Mouse (Mus musculus) MEL (cell line): ENCODE measurements at regions not wholly inside any gene's neighbourhood (a gene's known extent, or its start where the extent isn't known, plus 50 kb on each side); places are given as distances from the start of the nearest gene placed in this dataset.

ENCODE experiments used
- DNase-seq: peaks from one replicate; pipeline ENCODE4 v3.0.0; 2011; ENCODE audit warnings: low read depth, low spot score
- H3K27ac ChIP-seq: 2 replicates; pipeline ENCODE4 v1.5.1; 2012; ENCODE audit warnings: low read depth, mild to moderate bottlenecking, control low read depth, low read length, moderate library complexity; ENCODE audit not compliant: control insufficient read depth
- H3K27me3 ChIP-seq, 2 experiments: fragments of 150-350 bp in 1 of 2; sonication (generic) in 1 of 2; 2 replicates each; pipeline ENCODE4 v1.6.1; 2012; ENCODE audit warnings: low read length in 2 of 2, mild to moderate bottlenecking in 2 of 2, improper control_type of control experiment in 1 of 2, moderate library complexity in 1 of 2; ENCODE audit not compliant: insufficient read depth in 2 of 2, control insufficient read depth in 1 of 2
- H3K36me3 ChIP-seq, 2 experiments: 2 replicates each; pipeline ENCODE4 v1.6.1; 2012 to 2014; ENCODE audit warnings: low read length in 2 of 2, improper control_type of control experiment in 1 of 2, inconsistent platforms in 1 of 2, mild to moderate bottlenecking in 1 of 2; ENCODE audit not compliant: insufficient read depth in 2 of 2, control insufficient read depth in 1 of 2
- H3K4me1 ChIP-seq, 2 experiments: fragments of 150-350 bp in 1 of 2; sonication (generic) in 1 of 2; 2 replicates each; pipeline ENCODE4 v1.6.1; 2012; ENCODE audit warnings: low read length in 2 of 2, improper control_type of control experiment in 1 of 2, mild to moderate bottlenecking in 1 of 2; ENCODE audit not compliant: insufficient read depth in 2 of 2, control insufficient read depth in 1 of 2
- H3K4me3 ChIP-seq, 2 experiments: fragments of 150-350 bp in 1 of 2; sonication (generic) in 1 of 2; 2 replicates each; pipeline ENCODE4 v1.5.1; 2012; ENCODE audit warnings: low read depth in 2 of 2, low read length in 2 of 2, mild to moderate bottlenecking in 2 of 2, moderate library complexity in 2 of 2, control low read depth in 1 of 2, improper control_type of control experiment in 1 of 2; ENCODE audit not compliant: control insufficient read depth in 1 of 2, insufficient read depth in 1 of 2
- H3K79me2 ChIP-seq: 2 replicates; pipeline ENCODE4 v1.6.1; 2012; ENCODE audit warnings: mild to moderate bottlenecking, low read length, moderate library complexity; ENCODE audit not compliant: control insufficient read depth, poor library complexity, insufficient read depth
- H3K9ac ChIP-seq: 2 replicates; pipeline ENCODE4 v1.6.1; 2012; ENCODE audit warnings: low read depth, mild to moderate bottlenecking, control low read depth, low read length, moderate library complexity; ENCODE audit not compliant: control insufficient read depth, poor library complexity, severe bottlenecking
- H3K9me3 ChIP-seq: fragments of 150-350 bp; sonication (generic); replicated peaks from 2 replicates; pipeline ENCODE4 v1.6.1; 2012; ENCODE audit warnings: mild to moderate bottlenecking, low read length, improper control_type of control experiment, moderate library complexity; ENCODE audit not compliant: insufficient read depth
- CHD1 ChIP-seq: IDR thresholded peaks from 2 replicates; pipeline ENCODE4 v1.6.1; 2012; ENCODE audit warnings: low read depth, mild to moderate bottlenecking, inconsistent platforms, low read length, improper control_type of control experiment
- CHD2 ChIP-seq: IDR thresholded peaks from 2 replicates; pipeline ENCODE4 v1.6.1; 2011; ENCODE audit warnings: low read length, improper control_type of control experiment
- CTCF ChIP-seq, 3 experiments: IDR thresholded peaks in 2 of 3; conservative IDR thresholded peaks in 1 of 3; 2 replicates each; pipeline ENCODE4 v1.5.1; 2011 to 2012; ENCODE audit warnings: low read length in 3 of 3, low read depth in 2 of 3, mild to moderate bottlenecking in 2 of 3, improper control_type of control experiment in 1 of 3, inconsistent platforms in 1 of 3, mixed read lengths in 1 of 3, moderate library complexity in 1 of 3; ENCODE audit not compliant: control insufficient read depth in 1 of 3, insufficient read depth in 1 of 3, poor library complexity in 1 of 3, severe bottlenecking in 1 of 3
- ELF1 ChIP-seq: IDR thresholded peaks from 2 replicates; pipeline ENCODE4 v1.6.1; 2014; ENCODE audit warnings: low read depth, mild to moderate bottlenecking, inconsistent platforms, low read length, improper control_type of control experiment, moderate library complexity
- EP300 ChIP-seq, 2 experiments: IDR thresholded peaks; 2 replicates each; pipeline ENCODE4 v1.6.1; 2011; ENCODE audit warnings: improper control_type of control experiment in 2 of 2, low read length in 2 of 2, low read depth in 1 of 2, mild to moderate bottlenecking in 1 of 2
- ETS1 ChIP-seq: IDR thresholded peaks from 2 replicates; pipeline ENCODE4 v1.6.1; 2012; ENCODE audit warnings: low read depth, mild to moderate bottlenecking, inconsistent platforms, low read length, improper control_type of control experiment, moderate library complexity
- GABPA ChIP-seq: IDR thresholded peaks from 2 replicates; pipeline ENCODE4 v1.6.1; 2012; ENCODE audit warnings: low read depth, mild to moderate bottlenecking, inconsistent platforms, low read length, improper control_type of control experiment, moderate library complexity
- GATA1 ChIP-seq: IDR thresholded peaks from 2 replicates; pipeline ENCODE4 v1.6.1; 2011; ENCODE audit warnings: low read depth, low read length, improper control_type of control experiment
- KAT2A ChIP-seq: conservative IDR thresholded peaks from 2 replicates; pipeline ENCODE4 v1.6.1; 2012; ENCODE audit warnings: low read depth, low read length, improper control_type of control experiment, inconsistent platforms
- MAX ChIP-seq: IDR thresholded peaks from 2 replicates; pipeline ENCODE4 v1.6.1; 2011; ENCODE audit warnings: low read length, improper control_type of control experiment
- MEF2A ChIP-seq: IDR thresholded peaks from 2 replicates; pipeline ENCODE4 v1.6.1; 2014; ENCODE audit warnings: low read depth, mild to moderate bottlenecking, inconsistent platforms, low read length, improper control_type of control experiment; ENCODE audit not compliant: poor library complexity, insufficient replicate concordance, severe bottlenecking; ENCODE audit errors: extremely low read depth
- NELFE ChIP-seq: IDR thresholded peaks from 2 replicates; pipeline ENCODE4 v1.6.1; 2011; ENCODE audit warnings: low read depth, low read length, improper control_type of control experiment
- POLR2A ChIP-seq, 2 experiments: IDR thresholded peaks; 2 replicates each; pipeline ENCODE4 v1.6.1; 2011 to 2012; ENCODE audit warnings: low read length in 2 of 2, mild to moderate bottlenecking in 2 of 2, control low read depth in 1 of 2, improper control_type of control experiment in 1 of 2, low read depth in 1 of 2, moderate library complexity in 1 of 2; ENCODE audit not compliant: control insufficient read depth in 1 of 2, insufficient read depth in 1 of 2, poor library complexity in 1 of 2
- POLR2AphosphoS2 ChIP-seq: IDR thresholded peaks from 2 replicates; pipeline ENCODE4 v1.6.1; 2011; ENCODE audit warnings: low read length, improper control_type of control experiment
- POLR2AphosphoS5 ChIP-seq: IDR thresholded peaks from 2 replicates; pipeline ENCODE4 v1.6.1; 2012; ENCODE audit warnings: low read depth, borderline replicate concordance, mild to moderate bottlenecking, inconsistent platforms, low read length, moderate library complexity, mixed read lengths
- RAD21 ChIP-seq: IDR thresholded peaks from 2 replicates; pipeline ENCODE4 v1.6.1; 2011; ENCODE audit warnings: mild to moderate bottlenecking, low read depth, low read length, improper control_type of control experiment
- RCOR1 ChIP-seq: IDR thresholded peaks from 2 replicates; pipeline ENCODE4 v1.6.1; 2012; ENCODE audit warnings: low read depth, mild to moderate bottlenecking, inconsistent platforms, low read length, improper control_type of control experiment
- TAL1 ChIP-seq: IDR thresholded peaks from 2 replicates; pipeline ENCODE4 v1.6.1; 2012; ENCODE audit warnings: mild to moderate bottlenecking, inconsistent platforms, low read length, moderate library complexity, mixed read lengths
- TBP ChIP-seq: IDR thresholded peaks from 2 replicates; pipeline ENCODE4 v1.8.0; 2011; ENCODE audit warnings: low read depth, low read length, improper control_type of control experiment
- TCF12 ChIP-seq: IDR thresholded peaks from 2 replicates; pipeline ENCODE4 v1.6.1; 2014; ENCODE audit warnings: low read depth, mild to moderate bottlenecking, inconsistent platforms, low read length, improper control_type of control experiment, moderate library complexity
- UBTF ChIP-seq: IDR thresholded peaks from 2 replicates; pipeline ENCODE4 v1.6.1; 2012; ENCODE audit warnings: low read depth, mild to moderate bottlenecking, inconsistent platforms, low read length, improper control_type of control experiment, moderate library complexity, borderline replicate concordance; ENCODE audit not compliant: insufficient read depth
- ZMIZ1 ChIP-seq: IDR thresholded peaks from 2 replicates; pipeline ENCODE4 v1.6.1; 2012; ENCODE audit warnings: low read depth, mild to moderate bottlenecking, inconsistent platforms, low read length, improper control_type of control experiment, moderate library complexity
- ZNF384 ChIP-seq: IDR thresholded peaks from 2 replicates; pipeline ENCODE4 v1.6.1; 2012; ENCODE audit warnings: low read depth, mild to moderate bottlenecking, inconsistent platforms, low read length, improper control_type of control experiment

DNA sequence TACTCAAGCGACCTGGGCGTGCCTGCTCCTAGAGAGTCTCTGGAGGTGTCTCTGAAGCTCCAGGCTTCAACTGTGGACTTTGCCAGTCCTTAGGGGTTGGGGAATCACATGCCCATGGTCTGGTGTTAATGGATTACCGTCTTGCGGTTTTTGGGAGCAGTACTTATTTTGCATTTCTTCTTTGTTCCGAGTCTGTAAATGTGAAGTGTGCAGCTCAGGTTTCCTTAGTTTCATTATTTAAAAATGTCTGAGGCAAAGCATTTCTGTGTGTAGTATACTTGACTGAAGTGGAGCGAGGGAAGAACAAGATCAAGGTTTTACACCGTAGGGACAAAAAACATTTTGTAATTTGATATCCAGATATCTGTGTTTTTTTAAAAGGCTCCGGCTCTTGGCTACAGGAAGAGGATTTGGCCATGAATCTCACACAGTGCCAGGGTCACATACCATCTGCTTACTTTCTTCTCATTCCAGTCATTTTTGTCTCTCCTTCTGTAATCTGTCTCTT lies 231.0 kb downstream of the Igsf11 start:
- no peaks in the 10 kb centered on the region for H3K4me1 ChIP-seq
- no peak overlapping the region for H3K27ac ChIP-seq
- H3K9ac ChIP-seq: no peak overlapping the region
- no peak for DNase-seq
- no peak for TF ChIP-seq CTCF (IDR thresholded peaks at IDR 0.05 in 2 of 3, conservative IDR thresholded peaks at IDR 0.05 in 1 of 3; ENCODE audit: control insufficient read depth in 1 of 3, insufficient read depth in 1 of 3, low read depth in 2 of 3, low read length in 3 of 3, poor library complexity in 1 of 3, severe bottlenecking in 1 of 3)
- TF ChIP-seq CHD2: no peak
- no peak for TF ChIP-seq NELFE
- no peak for TF ChIP-seq TCF12
- no peak for TF ChIP-seq TBP
- TF ChIP-seq POLR2AphosphoS2: no peak
- TF ChIP-seq MEF2A: no peak
- no peak for TF ChIP-seq ELF1
- no peak for TF ChIP-seq ZNF384
- TF ChIP-seq CHD1: no peak
- no peak for TF ChIP-seq TAL1
- TF ChIP-seq RCOR1: no peak
- TF ChIP-seq ZMIZ1: no peak
- no peak for TF ChIP-seq GABPA
- TF ChIP-seq MAX: no peak
- no peak for TF ChIP-seq RAD21
- no peak for TF ChIP-seq EP300 (IDR thresholded peaks at IDR 0.05; ENCODE audit: low read depth in 1 of 2, low read length in 2 of 2)
- TF ChIP-seq KAT2A: no peak
- no peaks in the 10 kb centered on the region for H3K36me3 ChIP-seq
- H3K9me3 ChIP-seq: no peaks in the 10 kb centered on the region
- no peaks in the 10 kb centered on the region for H3K27me3 ChIP-seq
- no peak overlapping the region for H3K4me3 ChIP-seq
- no peaks in the 10 kb centered on the region for H3K79me2 ChIP-seq

DNA sequence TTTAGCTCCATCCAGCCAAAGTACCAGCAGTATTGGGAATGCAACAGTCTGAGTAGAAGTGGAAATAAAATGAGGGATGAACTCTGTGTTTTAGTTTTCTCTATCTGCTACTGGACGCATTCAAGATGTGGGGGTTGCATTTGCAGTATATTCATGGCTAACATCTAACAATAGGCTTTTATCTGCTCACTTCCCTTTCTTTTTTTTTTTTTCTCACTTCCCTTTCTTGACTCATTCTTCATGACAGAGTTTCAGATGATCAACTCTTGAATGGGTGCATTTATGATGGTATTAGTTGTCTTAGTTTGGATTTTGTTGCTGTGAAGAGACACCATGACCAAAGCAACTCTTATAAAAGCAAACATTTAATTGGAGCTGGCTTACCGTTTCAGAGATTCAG lies 240.0 kb downstream of the Igsf11 start:
- Histone ChIP-seq H3K36me3 (no peaks in the 10 kb centered on the region), H3K27ac (no peak overlapping the region), H3K27me3 (no peaks in the 10 kb centered on the region), H3K79me2 (no peaks in the 10 kb centered on the region), H3K9me3 (no peaks in the 10 kb centered on the region), H3K9ac (no peak overlapping the region), H3K4me3 (no peak overlapping the region), H3K4me1 (no peaks in the 10 kb centered on the region)
- DNase-seq: no peak
- no peak for TF ChIP-seq MAX
- no peak for TF ChIP-seq ETS1
- no peak for TF ChIP-seq EP300 (IDR thresholded peaks at IDR 0.05; ENCODE audit: low read depth in 1 of 2, low read length in 2 of 2)
- no peak for TF ChIP-seq RCOR1
- no peak for TF ChIP-seq TCF12
- TF ChIP-seq POLR2A (IDR thresholded peaks at IDR 0.05; ENCODE audit: control insufficient read depth in 1 of 2, insufficient read depth in 1 of 2, low read depth in 1 of 2, low read length in 2 of 2, poor library complexity in 1 of 2): no peak
- TF ChIP-seq UBTF: no peak
- no peak for TF ChIP-seq POLR2AphosphoS5
- no peak for TF ChIP-seq GATA1
